Mouse (Mus musculus) monocyte, adult 59 days (primary cell): ENCODE data around the gene Nudt15. TPM values are rescaled to one million over a fixed set of nuclear protein-coding genes. Genes with fewer than 3 reads are reported as not detected.

Experiments
- total RNA-seq, 2 experiments: library from RNA; stranded (reverse); gene quantifications; one replicate each; pipeline ENCODE4 v1.2.4; 2023

Gene Nudt15
- 1 to 10 TPM; 3.2 to 5.1 TPM for total RNA-seq

DNA sequence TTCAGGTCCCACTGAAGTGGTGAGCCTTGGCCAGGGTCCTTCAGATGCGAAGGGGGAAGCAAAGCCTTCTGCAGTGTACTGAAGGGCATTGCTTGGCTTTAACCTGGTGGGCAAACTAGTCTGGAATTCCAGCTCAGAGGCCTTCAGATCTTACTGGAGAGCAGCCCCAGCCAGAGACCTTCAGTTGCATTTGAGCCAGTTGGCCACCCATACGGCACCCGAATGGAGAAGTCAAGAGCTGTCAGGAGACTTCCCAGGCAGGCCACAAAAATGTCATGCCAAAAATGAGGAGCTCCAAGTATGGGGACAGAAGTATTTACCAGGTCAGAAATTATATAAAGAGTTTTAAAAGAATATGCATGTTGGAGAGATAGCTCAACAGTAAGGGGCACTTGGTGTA lies at the start of gene Nudt15:
Nudt15 (minus strand) TSS at position 192 of the 400 bp plus-strand sequence.

DNA sequence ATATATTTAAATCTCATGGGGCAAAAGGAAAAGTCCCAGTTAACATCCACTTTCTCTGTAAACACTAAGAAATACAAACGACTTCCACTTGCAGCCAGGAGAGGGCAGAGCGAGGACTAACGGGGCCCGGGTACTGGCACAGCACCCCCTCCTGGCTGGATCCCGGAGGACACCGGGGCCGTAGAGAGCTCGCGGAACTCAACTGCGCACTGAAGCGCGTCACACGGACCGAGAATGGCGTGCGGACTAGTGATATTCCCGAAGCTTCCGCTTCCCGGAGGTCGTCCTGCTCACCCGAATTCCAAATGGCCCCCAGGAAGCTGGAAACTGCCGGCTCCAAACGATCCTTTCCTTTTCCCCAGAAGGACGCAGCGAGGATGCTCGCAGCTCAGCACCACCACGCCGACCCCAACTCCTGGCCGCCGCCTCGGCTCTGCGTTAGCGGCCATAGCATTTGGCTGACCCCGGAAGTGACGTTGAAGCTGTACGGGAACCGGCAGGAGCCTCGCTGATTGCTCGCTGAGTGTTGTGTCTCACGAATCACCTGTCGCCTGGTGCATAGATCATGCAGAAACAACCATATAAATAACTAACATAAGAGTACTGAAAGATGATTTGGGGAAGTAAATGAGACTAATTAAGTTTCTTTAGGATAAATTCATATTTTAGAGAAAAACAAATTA lies 23.1 kb downstream of the Nudt15 start, which contains the start of gene Sucla2:
Sucla2 (plus strand) TSS at position 554 of the 683 bp plus-strand sequence.

DNA sequence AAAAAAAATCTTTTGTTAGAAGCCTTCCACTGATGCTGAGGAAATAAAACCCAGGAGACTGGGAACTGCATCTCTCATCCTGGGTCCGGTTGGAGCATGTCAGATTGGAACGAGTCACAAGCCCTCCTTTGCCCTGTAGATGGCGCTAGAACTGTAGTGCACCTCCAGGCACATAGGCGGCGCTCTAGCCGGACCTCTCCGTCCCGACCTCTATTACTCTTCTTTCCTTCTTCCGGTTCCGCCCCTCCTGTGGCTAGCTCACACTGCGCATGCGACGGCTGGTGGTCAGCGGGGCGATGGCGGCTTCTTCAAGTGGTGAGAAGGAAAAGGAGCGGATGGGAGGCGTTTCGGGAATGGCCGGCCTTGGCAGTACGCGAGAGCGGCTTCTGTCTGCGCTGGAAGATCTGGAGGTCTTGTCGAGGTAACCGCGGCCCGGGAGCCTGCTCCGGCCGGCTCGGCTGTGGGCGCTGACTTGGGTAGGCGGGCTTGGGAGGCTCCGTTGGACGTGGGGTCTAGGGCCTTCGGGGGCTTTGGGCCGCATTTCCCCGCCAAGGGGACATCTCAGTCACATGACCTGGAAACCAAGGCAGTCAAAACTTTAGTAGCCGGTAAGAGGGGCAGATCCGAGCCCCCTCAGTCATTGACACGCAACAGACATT lies 38.1 kb downstream of the Nudt15 start, which contains the start of gene Med4:
Med4 (plus strand) TSS at position 261 of the 659 bp plus-strand sequence.

Other genes with a start within 250 kb of the Nudt15 start
- gene Rb1, start 222.4 kb downstream of the Nudt15 start, total RNA-seq, result 100 to 1,000 TPM; 103 TPM
- gene Itm2b, start 163.0 kb downstream of the Nudt15 start, total RNA-seq, result 1,000 to 10,000 TPM; 1,356 to 1,434 TPM
- gene Med4, start 38.2 kb downstream of the Nudt15 start, total RNA-seq, result 10 to 100 TPM; 30.3 to 30.5 TPM
- 10 to 100 TPM; 34.6 to 43.1 TPM for gene Sucla2, start 22.9 kb downstream of the Nudt15 start, total RNA-seq
- not detected for gene Gm21750, start 113.0 kb upstream of the Nudt15 start, total RNA-seq